Mouse (Mus musculus) cerebellum, postnatal 36 days (tissue): ENCODE results near the gene Dvl3.
A peak's percentile ranks its signal among the peaks of the same experiment; 100 is the strongest.

ENCODE experiments used
- DNase-seq, 2 experiments: peaks; one replicate each; pipeline ENCODE4 v3.0.0; 2021 to 2022; ENCODE audit warnings: mixed read lengths in 2 of 2

The Dvl3 gene

GRCm38 (mm10) chr16:20498677-20499475 lies 17.9 kb upstream of the Dvl3 start, which contains the start of gene Eif2b5:
Gene Eif2b5, plus strand, starts transcription at chr16:20498817.
- DNase-seq: peak; percentile 95 to 98

GRCm38 (mm10) chr16:20506000-20506399 lies 10.8 kb upstream of the Dvl3 start:
- DNase-seq: no peak

GRCm38 (mm10) chr16:20509349-20509748 lies 7.4 kb upstream of the Dvl3 start:
- peak; percentile 55 to 56 for DNase-seq

- DNase-seq: no peak
These were observed 5.4 kb upstream of the Dvl3 start for GRCm38 (mm10) chr16:20511277-20511847.

GRCm38 (mm10) chr16:20516032-20516431 lies 750 bp upstream of the Dvl3 start:
- no peak for DNase-seq

GRCm38 (mm10) chr16:20517216-20517615 lies 434 bp downstream of the Dvl3 start:
- DNase-seq: no peak

GRCm38 (mm10) chr16:20517701-20518374 lies 1.1 kb downstream of the Dvl3 start:
- DNase-seq: peak; percentile 30 to 31

- no peak for DNase-seq
These were observed 7.1 kb downstream of the Dvl3 start for GRCm38 (mm10) chr16:20523886-20524285.

GRCm38 (mm10) chr16:20528779-20529178 lies 12.0 kb downstream of the Dvl3 start:
- DNase-seq: no peak

- no peak for DNase-seq
These were observed 12.6 kb downstream of the Dvl3 start for GRCm38 (mm10) chr16:20529375-20529774.

GRCm38 (mm10) chr16:20530941-20531340 lies 14.2 kb downstream of the Dvl3 start:
- DNase-seq: no peak

- DNase-seq: no peak
These were observed 18.0 kb downstream of the Dvl3 start for GRCm38 (mm10) chr16:20534617-20535295.

- peak; percentile 89 to 92 for DNase-seq
These were observed 18.7 kb downstream of the Dvl3 start, which contains the start of gene Ap2m1 for GRCm38 (mm10) chr16:20535296-20536080. Gene Ap2m1, plus strand, starts transcription at chr16:20535478.

GRCm38 (mm10) chr16:20536081-20536665 lies 19.4 kb downstream of the Dvl3 start:
- no peak for DNase-seq

GRCm38 (mm10) chr16:20537071-20537471 lies 20.3 kb downstream of the Dvl3 start:
- peak; percentile 40 to 46 for DNase-seq

GRCm38 (mm10) chr16:20537601-20538320 lies 21.0 kb downstream of the Dvl3 start:
- DNase-seq: no peak

GRCm38 (mm10) chr16:20539649-20540048 lies 22.9 kb downstream of the Dvl3 start:
- DNase-seq: no peak

- no peak for DNase-seq
These were observed 23.7 kb downstream of the Dvl3 start for GRCm38 (mm10) chr16:20540438-20540837.

- DNase-seq: no peak
These were observed 28.9 kb downstream of the Dvl3 start for GRCm38 (mm10) chr16:20545696-20546095.

GRCm38 (mm10) chr16:20547423-20547822 lies 30.6 kb downstream of the Dvl3 start:
- no peak for DNase-seq
